Mouse (Mus musculus) small intestine, adult 2 months (tissue): ENCODE results near the gene Ggnbp2.

ENCODE experiments used
- CTCF ChIP-seq: fragments of 200-500 bp; IDR thresholded peaks from 2 replicates; pipeline ENCODE4 v1.5.1; 2012; ENCODE audit warnings: low read depth, mild to moderate bottlenecking, control low read depth, inconsistent platforms, low read length, moderate library complexity, mixed read lengths; ENCODE audit not compliant: insufficient replicate concordance, insufficient read length; ENCODE audit errors: extremely low read depth
- POLR2A ChIP-seq: fragments of 200-500 bp; IDR thresholded peaks from 2 replicates; pipeline ENCODE4 v1.6.1; 2012; ENCODE audit warnings: low read depth, mild to moderate bottlenecking, control low read depth, inconsistent platforms, low read length, moderate library complexity

- no peak for TF ChIP-seq POLR2A
- no peak for TF ChIP-seq CTCF
Observed at GRCm38 (mm10) chr11:84893113-84893512, 22.5 kb upstream of the Ggnbp2 start.
